Mouse (Mus musculus): ENCODE results near the gene Agpat3.

DNA sequence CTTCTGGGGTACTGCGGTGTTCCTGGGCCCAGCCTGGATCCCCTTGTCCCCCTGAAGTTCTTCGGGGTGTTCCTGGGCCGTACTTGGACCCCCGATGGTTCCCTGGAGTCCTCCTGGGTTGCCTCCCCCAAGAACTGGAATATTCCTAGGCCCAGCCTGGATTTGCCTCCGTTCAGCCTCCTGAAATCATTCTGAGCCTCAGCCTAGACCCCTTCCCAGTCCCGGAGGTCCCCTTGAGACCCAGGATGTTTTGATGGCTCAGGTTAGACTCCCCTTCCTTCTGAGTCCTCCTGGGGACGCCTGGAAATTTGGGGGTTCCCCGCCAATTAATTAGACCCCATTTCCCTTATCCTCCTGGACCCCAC, 359 bp upstream of the Agpat3 start:
- TF ChIP-seq CTCF (IDR thresholded peaks at IDR 0.05; ENCODE audit: low read depth, low read length) (no peak), POLR2A (IDR thresholded peaks at IDR 0.05; ENCODE audit: extremely low read depth, insufficient read depth, low read length) (no peak)
